Mouse (Mus musculus) midbrain, embryonic 10.5 days (tissue): ENCODE results near the gene Dnah6. TPM values are rescaled to one million over a fixed set of nuclear protein-coding genes. Genes with fewer than 3 reads are reported as not detected.
A peak's percentile ranks its signal among the peaks of the same experiment; 100 is the strongest.

Experiments
- DNase-seq: peaks from one replicate; pipeline ENCODE4 v3.0.0-alpha.2; 2017; ENCODE audit warnings: low spot score
- H3K27ac ChIP-seq: fragments of 300-500 bp; sonication (generic); replicated peaks from 2 replicates; pipeline ENCODE4 v1.5.1; 2016; ENCODE audit warnings: mild to moderate bottlenecking
- H3K27me3 ChIP-seq: fragments of 300-500 bp; sonication (generic); 2 replicates; pipeline ENCODE4 v1.6.1; 2016; ENCODE audit warnings: low read depth, mild to moderate bottlenecking; ENCODE audit not compliant: poor library complexity, severe bottlenecking
- H3K36me3 ChIP-seq: fragments of 300-500 bp; sonication (generic); 2 replicates; pipeline ENCODE4 v1.6.1; 2016; ENCODE audit warnings: mild to moderate bottlenecking, moderate library complexity
- H3K4me1 ChIP-seq: fragments of 300-500 bp; sonication (generic); 2 replicates; pipeline ENCODE4 v1.6.1; 2016
- H3K4me3 ChIP-seq: fragments of 300-500 bp; sonication (generic); 2 replicates; pipeline ENCODE4 v1.5.1; 2016; ENCODE audit warnings: mild to moderate bottlenecking, moderate library complexity
- H3K9me3 ChIP-seq: fragments of 300-500 bp; sonication (generic); replicated peaks from 2 replicates; pipeline ENCODE4 v1.6.1; 2016; ENCODE audit warnings: mild to moderate bottlenecking
- WGBS: fragments of 180-500 bp; shearing (Covaris S2); methylation state at CpG from one replicate; pipeline ENCODE4 v1.1.7; 2016; 5-methylcytosine and 5-hydroxymethylcytosine counted together
- polyA plus RNA-seq: library from polyadenylated mRNA; unstranded; fragments of >200 nt; fragmentation: Nextera tagmentation; extraction: Ambion mirVana; gene quantifications from 2 replicates; pipeline ENCODE4 v1.2.1, GENCODE M21; 2016

Gene Dnah6
- polyA plus RNA-seq, 1 experiment from 2014 or later: 0.05 TPM

DNA sequence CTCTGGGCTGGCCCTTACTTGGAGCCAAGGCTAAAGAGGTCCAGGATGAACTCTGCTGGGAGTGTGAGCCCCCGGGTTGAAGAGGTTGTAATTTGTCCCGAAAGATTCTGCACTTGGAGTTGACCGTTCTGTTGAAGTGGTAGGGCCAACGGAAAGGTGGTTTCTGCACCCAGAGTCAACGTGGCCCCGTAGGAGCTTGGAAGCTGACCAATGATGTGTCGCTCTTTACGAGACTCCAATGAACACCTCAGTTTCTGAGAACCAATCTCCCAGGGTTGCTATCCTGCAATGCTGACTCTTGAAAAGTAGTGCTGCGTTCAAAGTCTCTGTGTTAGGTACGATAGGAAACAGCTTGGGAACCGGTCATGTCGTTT, 27.6 kb upstream of the Dnah6 start:
- H3K27me3 ChIP-seq: no peaks in the 10 kb centered on the region
- H3K27ac ChIP-seq: peak overlapping the region; percentile 95
- H3K9me3 ChIP-seq: no peaks in the 10 kb centered on the region
- no peaks in the 10 kb centered on the region for H3K36me3 ChIP-seq
- 14% methylated on average over 12 of the region's 12 CpGs for WGBS
- no peak for DNase-seq
- peak overlapping the region; percentile 94 for H3K4me3 ChIP-seq
- H3K4me1 ChIP-seq: peaks cover 16% of the 10 kb centered on the region

DNA sequence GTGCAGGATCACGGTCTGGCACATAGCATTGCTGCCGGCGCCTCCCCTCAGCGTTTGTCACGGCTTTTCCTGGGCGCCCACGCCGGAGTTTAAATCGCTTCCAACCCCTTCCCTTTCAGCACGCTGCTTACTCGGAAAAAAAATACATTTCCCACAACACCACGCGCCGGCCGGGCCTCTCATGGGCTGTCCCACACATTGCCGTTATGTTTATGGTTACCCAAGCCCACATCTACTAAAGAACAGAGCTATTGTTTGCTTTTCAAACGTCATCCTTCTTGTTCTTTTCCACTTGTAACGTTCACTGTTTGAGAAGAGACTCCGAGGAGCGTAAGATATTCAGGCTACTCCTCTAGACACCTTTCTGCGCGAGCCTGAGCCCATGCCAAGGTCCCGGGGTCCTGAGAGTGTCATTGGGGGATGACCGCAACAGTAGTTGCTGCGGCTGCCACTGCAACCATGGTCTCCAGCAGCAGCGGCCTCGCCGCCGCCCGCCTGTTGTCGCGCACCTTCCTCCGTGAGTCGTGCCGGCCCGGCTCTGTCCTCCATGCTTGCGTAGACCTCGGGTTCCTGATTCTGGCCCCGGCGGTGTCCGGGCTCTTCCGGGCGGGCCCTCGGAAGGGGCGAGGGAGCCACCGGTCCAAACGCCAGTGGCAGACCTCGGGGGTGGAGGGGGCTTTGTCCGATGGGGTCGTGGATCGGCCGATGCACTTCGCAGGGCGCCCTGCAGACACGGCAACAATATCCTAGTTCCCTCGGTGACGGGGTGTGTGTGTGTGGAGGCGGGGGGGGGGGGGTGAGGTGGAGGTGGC, 27.0 kb upstream of the Dnah6 start, which contains the start of gene Suclg1:
Gene Suclg1 (plus strand): TSS at position 146 of the 812 bp plus-strand sequence.
- H3K27ac ChIP-seq: peak within 1 kb of the TSS; percentile 95
- WGBS: under 1% methylated on average over 58 of the region's 58 CpGs
- no peaks in the 10 kb centered on the region for H3K27me3 ChIP-seq
- peak within 1 kb of the TSS; percentile 94 for H3K4me3 ChIP-seq
- H3K4me1 ChIP-seq: peaks cover 16% of the 10 kb centered on the region
- DNase-seq: peak; percentile 88
- H3K36me3 ChIP-seq: no peaks in the 10 kb centered on the region
- H3K9me3 ChIP-seq: no peaks in the 10 kb centered on the region

DNA sequence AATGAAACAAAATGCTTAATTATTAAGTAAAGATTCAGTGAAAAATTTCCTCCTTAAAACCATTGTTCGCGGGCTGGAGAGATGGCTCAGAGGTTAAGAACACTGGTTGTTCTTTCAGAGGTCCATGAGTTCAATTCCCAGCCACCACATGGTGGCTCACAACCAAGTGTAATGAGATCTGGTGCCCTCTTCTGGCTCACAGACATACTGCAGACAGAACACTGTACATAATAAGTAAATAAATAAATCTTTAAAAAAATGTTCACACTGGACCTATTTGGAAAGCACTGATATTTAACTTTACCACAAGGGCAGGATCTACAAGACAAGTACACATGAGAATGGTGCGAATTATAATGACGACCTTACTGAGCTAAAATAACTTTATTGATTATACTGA, 26.0 kb upstream of the Dnah6 start:
- 39% methylated on average over 4 of the region's 4 CpGs for WGBS
- no peak for DNase-seq
- no peaks in the 10 kb centered on the region for H3K36me3 ChIP-seq

GRCm38 (mm10) chr6:73246821-73247220, 25.4 kb upstream of the Dnah6 start:
- Histone ChIP-seq H3K27me3 (no peaks in the 10 kb centered on the region), H3K4me3 (no peak overlapping the region), H3K9me3 (no peaks in the 10 kb centered on the region), H3K36me3 (no peaks in the 10 kb centered on the region), H3K4me1 (peaks cover 16% of the 10 kb centered on the region), H3K27ac (no peak overlapping the region)
- WGBS: 80% methylated on average over 2 of the region's 2 CpGs
- no peak for DNase-seq

More for the DNA sequence above, 26.0 kb upstream of the Dnah6 start:
- H3K27me3 ChIP-seq: no peaks in the 10 kb centered on the region
- no peaks in the 10 kb centered on the region for H3K9me3 ChIP-seq
- H3K4me1 ChIP-seq: peaks cover 16% of the 10 kb centered on the region
- H3K4me3 ChIP-seq: peak overlapping the region; percentile 94
- H3K27ac ChIP-seq: no peak overlapping the region

GRCm38 (mm10) chr6:73235650-73236049, 14.2 kb upstream of the Dnah6 start:
- DNase-seq: no peak
- Histone ChIP-seq H3K27me3 (no peaks in the 10 kb centered on the region), H3K4me1 (no peaks in the 10 kb centered on the region), H3K9me3 (0 out of 2 replicates have a peak, but pooled peaks cover 5% of the 10 kb centered on the region), H3K36me3 (no peaks in the 10 kb centered on the region), H3K4me3 (no peak overlapping the region), H3K27ac (no peak overlapping the region)
- 69% methylated on average over 3 of the region's 3 CpGs for WGBS

GRCm38 (mm10) chr6:73234302-73234900, 12.9 kb upstream of the Dnah6 start:
- no peak overlapping the region for H3K4me3 ChIP-seq
- H3K27ac ChIP-seq: no peak overlapping the region
- H3K36me3 ChIP-seq: no peaks in the 10 kb centered on the region
- no peaks in the 10 kb centered on the region for H3K27me3 ChIP-seq
- 0 out of 2 replicates have a peak, but pooled peaks cover 5% of the 10 kb centered on the region for H3K9me3 ChIP-seq
- WGBS: 92% methylated on average over 6 of the region's 6 CpGs
- DNase-seq: no peak
- no peaks in the 10 kb centered on the region for H3K4me1 ChIP-seq

- no peak overlapping the region for H3K4me3 ChIP-seq
- DNase-seq: no peak
- 0 out of 2 replicates have a peak, but pooled peaks cover 5% of the 10 kb centered on the region for H3K9me3 ChIP-seq
- H3K27ac ChIP-seq: no peak overlapping the region
- H3K27me3 ChIP-seq: no peaks in the 10 kb centered on the region
- H3K4me1 ChIP-seq: no peaks in the 10 kb centered on the region
- 89% methylated on average over 6 of the region's 6 CpGs for WGBS
- H3K36me3 ChIP-seq: no peaks in the 10 kb centered on the region
These were observed 11.8 kb upstream of the Dnah6 start for GRCm38 (mm10) chr6:73233202-73233726.

- 91% methylated on average over 12 of the region's 12 CpGs for WGBS
- 0 out of 2 replicates have a peak, but pooled peaks cover 2% of the 10 kb centered on the region for H3K9me3 ChIP-seq
- no peak overlapping the region for H3K27ac ChIP-seq
- no peak overlapping the region for H3K4me3 ChIP-seq
- H3K27me3 ChIP-seq: no peaks in the 10 kb centered on the region
- H3K4me1 ChIP-seq: no peaks in the 10 kb centered on the region
- no peak for DNase-seq
- no peaks in the 10 kb centered on the region for H3K36me3 ChIP-seq
These were observed 10.7 kb upstream of the Dnah6 start for GRCm38 (mm10) chr6:73232152-73232584.

GRCm38 (mm10) chr6:73228881-73229280, 7.4 kb upstream of the Dnah6 start:
- 61% methylated on average over 3 of the region's 3 CpGs for WGBS
- Histone ChIP-seq H3K4me1 (no peaks in the 10 kb centered on the region), H3K27me3 (no peaks in the 10 kb centered on the region), H3K36me3 (no peaks in the 10 kb centered on the region), H3K27ac (no peak overlapping the region), H3K4me3 (no peak overlapping the region), H3K9me3 (no peaks in the 10 kb centered on the region)
- DNase-seq: no peak

- Histone ChIP-seq H3K4me3 (no peak overlapping the region), H3K27ac (no peak overlapping the region), H3K36me3 (no peaks in the 10 kb centered on the region), H3K4me1 (no peaks in the 10 kb centered on the region), H3K27me3 (no peaks in the 10 kb centered on the region), H3K9me3 (no peaks in the 10 kb centered on the region)
- no peak for DNase-seq
- WGBS: 68% methylated on average over 4 of the region's 4 CpGs
These were observed 7.0 kb upstream of the Dnah6 start for GRCm38 (mm10) chr6:73228408-73228807.

DNA sequence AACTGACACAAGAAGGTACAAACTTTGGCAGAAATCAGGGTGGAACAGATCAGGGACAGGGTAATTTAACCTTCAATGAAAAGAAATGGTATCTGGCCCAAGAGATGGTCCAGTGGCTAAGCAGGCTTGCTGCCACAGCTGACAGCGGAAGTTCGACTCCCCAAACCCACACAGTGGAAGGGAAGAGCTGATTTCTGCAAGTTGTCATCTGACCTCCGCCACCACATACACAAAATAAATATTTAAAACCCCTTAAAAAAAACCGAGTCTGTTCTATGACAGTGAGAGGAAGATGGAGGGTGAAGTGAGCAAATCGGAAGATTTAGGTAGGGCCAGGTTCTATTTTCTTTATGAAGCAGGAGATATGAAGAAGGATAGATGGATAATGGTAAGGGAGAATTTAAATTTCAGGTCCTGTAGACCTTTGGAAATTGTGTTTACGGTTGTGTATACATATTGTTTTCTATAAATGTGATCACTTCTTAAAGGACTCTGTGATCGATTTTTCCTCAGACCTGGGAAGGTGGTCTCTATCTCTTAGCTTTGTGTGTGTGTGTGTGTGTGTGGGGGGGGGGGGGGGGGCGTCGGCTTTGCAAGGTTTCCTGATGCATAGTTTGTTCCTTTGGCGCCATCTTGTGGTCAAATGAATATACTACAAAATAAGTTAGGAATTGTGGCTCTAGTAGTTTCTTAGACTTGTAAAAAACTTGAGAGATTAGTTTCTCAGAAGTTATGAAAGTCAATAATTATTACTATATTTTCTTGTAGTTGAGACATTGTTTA, 6.1 kb upstream of the Dnah6 start:
- 48% methylated on average over 10 of the region's 10 CpGs for WGBS
- H3K27ac ChIP-seq: no peak overlapping the region
- H3K4me1 ChIP-seq: peaks cover 7% of the 10 kb centered on the region
- peak; percentile 22 for DNase-seq
- no peaks in the 10 kb centered on the region for H3K36me3 ChIP-seq
- no peaks in the 10 kb centered on the region for H3K9me3 ChIP-seq
- H3K4me3 ChIP-seq: no peak overlapping the region
- H3K27me3 ChIP-seq: no peaks in the 10 kb centered on the region

- Histone ChIP-seq H3K9me3 (no peaks in the 10 kb centered on the region), H3K27me3 (no peaks in the 10 kb centered on the region), H3K4me1 (peaks cover 16% of the 10 kb centered on the region), H3K36me3 (no peaks in the 10 kb centered on the region), H3K4me3 (no peak overlapping the region), H3K27ac (no peak overlapping the region)
- 11% methylated on average over 10 of the region's 10 CpGs for WGBS
- DNase-seq: peak; percentile 38
These were observed 1.5 kb upstream of the Dnah6 start for GRCm38 (mm10) chr6:73222841-73223526.
